Mouse (Mus musculus) megakaryocyte, embryonic 14.5 days (primary cell): ENCODE measurements around the gene Rapgef4. TPM values are rescaled to one million over a fixed set of nuclear protein-coding genes. Genes with fewer than 3 reads are reported as not detected.

Source experiments
- H3K27me3 ChIP-seq: replicated peaks from 2 replicates; pipeline ENCODE3; 2012; ENCODE audit warnings: inconsistent platforms
- H3K36me3 ChIP-seq: replicated peaks from 2 replicates; pipeline ENCODE3; 2012; ENCODE audit warnings: low read length, inconsistent platforms, mixed read lengths
- H3K4me1 ChIP-seq: 2 replicates; pipeline ENCODE4 v1.6.1; 2012; ENCODE audit warnings: inconsistent platforms
- H3K4me3 ChIP-seq: replicated peaks from 2 replicates; pipeline ENCODE3; 2012; ENCODE audit warnings: moderate library complexity, mild to moderate bottlenecking, inconsistent platforms
- H3K9me3 ChIP-seq: 2 replicates; pipeline ENCODE4 v1.6.1; 2012; ENCODE audit warnings: inconsistent platforms
- FLI1 ChIP-seq: IDR thresholded peaks from 2 replicates; pipeline ENCODE4 v1.6.1; 2012; ENCODE audit warnings: low read length, inconsistent platforms, mixed read lengths
- GATA1 ChIP-seq: IDR thresholded peaks from 3 replicates; pipeline ENCODE4 v1.6.1; 2012; ENCODE audit warnings: mixed read lengths, low read length, inconsistent platforms, borderline replicate concordance
- polyA plus RNA-seq: library from polyadenylated mRNA; stranded (reverse); fragments of >175 nt; gene quantifications from 2 replicates; pipeline ENCODE4 v1.2.3, GENCODE M21; 2012; ENCODE audit warnings: low replicate concordance; ENCODE audit not compliant: insufficient read depth

The Rapgef4 gene
- polyA plus RNA-seq, 1 experiment: not detected

DNA sequence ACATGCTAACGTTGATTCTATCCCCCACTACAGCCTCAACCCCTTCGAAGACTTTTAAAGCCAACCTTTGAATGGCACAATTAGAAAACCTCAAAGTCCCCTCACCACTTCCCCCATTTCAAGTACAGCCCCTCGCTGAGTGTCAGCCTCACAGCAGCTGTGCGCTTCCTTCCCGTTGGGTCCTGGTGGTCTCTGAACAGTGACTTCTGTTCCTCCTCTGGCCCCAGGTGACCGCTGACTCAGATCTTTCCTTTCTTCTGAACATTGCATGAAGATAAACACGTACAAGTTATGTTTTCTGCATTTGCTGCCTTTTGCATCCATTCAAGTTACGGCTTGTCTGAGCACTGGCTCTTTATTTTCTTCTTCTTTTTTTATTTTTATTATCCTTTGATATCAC, 98.1 kb downstream of the Rapgef4 start:
- Histone ChIP-seq H3K9me3 (no peaks in the 10 kb centered on the region), H3K4me1 (peaks cover 15% of the 10 kb centered on the region), H3K27me3 (peaks cover 12% of the 10 kb centered on the region), H3K36me3 (no peaks in the 10 kb centered on the region), H3K4me3 (no peak overlapping the region)
- no peak for TF ChIP-seq FLI1
- TF ChIP-seq GATA1: no peak

DNA sequence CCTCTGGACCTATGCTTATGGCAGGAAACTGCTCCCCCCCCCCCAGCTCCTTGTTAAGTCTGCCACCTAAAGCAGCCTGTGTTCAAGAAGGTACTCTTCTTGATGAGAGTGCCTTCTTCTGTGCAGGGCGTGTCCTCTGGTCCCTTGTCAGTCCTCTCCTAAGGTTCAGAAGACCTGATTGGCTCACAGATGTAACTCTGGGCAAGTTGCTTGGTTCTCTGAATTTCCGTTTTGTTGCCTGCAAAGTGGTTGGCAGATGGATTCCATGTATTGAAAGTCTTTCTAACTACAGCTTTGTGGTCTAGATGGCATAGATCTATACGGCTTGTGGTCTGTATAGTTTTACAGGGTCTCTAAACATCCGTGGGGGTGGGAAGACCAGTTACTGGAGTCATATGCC, 101.8 kb downstream of the Rapgef4 start:
- Histone ChIP-seq H3K36me3 (no peaks in the 10 kb centered on the region), H3K4me1 (peaks cover 19% of the 10 kb centered on the region), H3K9me3 (no peaks in the 10 kb centered on the region), H3K4me3 (no peak overlapping the region), H3K27me3 (peaks cover 10% of the 10 kb centered on the region)
- TF ChIP-seq FLI1 (no peak), GATA1 (no peak)

GRCm38 (mm10) chr2:72088886-72089285, 107.8 kb downstream of the Rapgef4 start:
- no peak for TF ChIP-seq GATA1
- no peak for TF ChIP-seq FLI1
- peaks cover 5% of the 10 kb centered on the region for H3K27me3 ChIP-seq
- H3K4me3 ChIP-seq: no peak overlapping the region
- H3K36me3 ChIP-seq: no peaks in the 10 kb centered on the region
- peaks cover 2% of the 10 kb centered on the region; the same call in 1 of the 2 replicates for H3K9me3 ChIP-seq
- peaks cover 8% of the 10 kb centered on the region for H3K4me1 ChIP-seq

DNA sequence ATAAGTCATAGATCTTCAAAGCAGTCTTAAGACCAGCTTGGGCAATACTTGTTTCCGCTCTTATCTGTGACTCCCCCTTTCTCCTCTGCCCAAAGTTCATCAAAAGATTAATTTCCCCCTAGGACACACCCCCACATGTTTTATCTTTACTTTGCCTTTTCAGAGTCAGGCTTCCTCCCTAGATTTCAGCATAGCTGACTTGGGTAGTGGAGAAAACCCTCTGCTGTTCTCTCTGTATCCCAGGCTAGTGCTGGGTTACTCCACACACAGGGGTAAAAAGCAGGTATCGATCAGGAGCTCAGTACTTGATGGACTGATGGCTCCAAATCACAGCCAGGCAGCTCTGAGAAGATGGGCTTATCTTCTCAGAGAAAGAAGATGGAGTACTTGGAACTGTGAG, 109.0 kb downstream of the Rapgef4 start:
- no peak for TF ChIP-seq GATA1
- TF ChIP-seq FLI1: no peak
- no peak overlapping the region for H3K4me3 ChIP-seq
- peaks cover 2% of the 10 kb centered on the region; the same call in 1 of the 2 replicates for H3K9me3 ChIP-seq
- peaks cover 6% of the 10 kb centered on the region; the same call in 1 of the 2 replicates for H3K4me1 ChIP-seq
- no peaks in the 10 kb centered on the region for H3K36me3 ChIP-seq
- H3K27me3 ChIP-seq: peaks cover 13% of the 10 kb centered on the region

GRCm38 (mm10) chr2:72092046-72092445, 111.0 kb downstream of the Rapgef4 start:
- Histone ChIP-seq H3K27me3 (peaks cover 14% of the 10 kb centered on the region), H3K36me3 (no peaks in the 10 kb centered on the region), H3K9me3 (peaks cover 2% of the 10 kb centered on the region; the same call in 1 of the 2 replicates), H3K4me1 (peaks cover 4% of the 10 kb centered on the region; the same call in 1 of the 2 replicates), H3K4me3 (no peak overlapping the region)
- TF ChIP-seq GATA1: no peak
- TF ChIP-seq FLI1: no peak

DNA sequence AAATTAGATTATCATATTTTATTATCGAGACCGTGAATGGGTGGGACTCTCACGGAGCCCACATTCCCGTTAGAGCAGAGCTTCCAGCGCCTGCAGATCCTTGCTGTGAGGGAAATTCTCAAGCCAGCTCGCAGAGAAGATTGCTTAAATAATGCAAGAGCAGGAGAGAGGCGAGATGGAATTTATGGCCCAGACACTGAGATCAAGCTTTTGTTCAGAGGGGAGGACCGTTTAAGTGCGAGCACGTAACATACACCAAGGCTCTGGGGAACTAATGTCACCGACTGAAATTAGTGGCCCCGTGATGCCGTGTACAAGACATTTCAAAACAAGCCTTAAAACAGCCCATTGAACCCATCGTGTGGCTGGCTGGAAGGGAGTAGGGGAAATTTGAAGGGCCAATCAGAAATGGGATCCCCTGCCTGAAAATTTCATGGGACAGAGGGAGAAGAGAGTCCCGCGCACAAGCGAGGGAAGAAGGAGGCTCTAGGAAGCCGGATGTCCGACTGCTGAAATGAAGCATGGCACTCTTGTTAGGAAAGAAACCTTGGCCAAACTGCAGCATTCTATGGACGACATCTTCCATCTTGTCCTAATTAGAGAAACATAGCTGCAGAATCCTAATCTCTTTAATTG, 112.5 kb downstream of the Rapgef4 start:
- Histone ChIP-seq H3K4me3 (no peak overlapping the region), H3K36me3 (no peaks in the 10 kb centered on the region), H3K9me3 (no peaks in the 10 kb centered on the region), H3K4me1 (no peaks in the 10 kb centered on the region), H3K27me3 (peaks cover 17% of the 10 kb centered on the region)
- TF ChIP-seq GATA1 (no peak), FLI1 (no peak)

DNA sequence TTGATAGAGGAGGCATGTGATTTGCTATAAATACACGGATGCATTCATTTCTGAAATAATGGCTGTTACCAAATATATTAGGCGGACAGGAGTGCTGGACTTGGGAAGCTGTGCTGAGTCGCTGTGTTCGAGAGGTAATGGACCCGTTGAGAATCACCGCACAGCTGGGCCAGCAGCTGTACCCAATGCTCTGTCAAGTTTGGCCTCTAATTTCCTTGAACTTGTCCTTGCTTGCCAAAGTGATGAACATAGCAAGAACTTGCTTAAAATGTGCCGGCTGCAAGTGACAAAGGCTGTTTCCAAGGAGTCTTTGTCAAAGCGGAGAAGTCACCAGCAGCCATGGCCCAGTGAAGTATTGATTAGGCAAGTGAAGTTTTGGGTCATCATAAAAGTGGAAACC, 113.0 kb downstream of the Rapgef4 start:
- peaks cover 18% of the 10 kb centered on the region for H3K27me3 ChIP-seq
- no peaks in the 10 kb centered on the region for H3K4me1 ChIP-seq
- no peak for TF ChIP-seq GATA1
- TF ChIP-seq FLI1: no peak
- no peaks in the 10 kb centered on the region for H3K9me3 ChIP-seq
- no peaks in the 10 kb centered on the region for H3K36me3 ChIP-seq
- H3K4me3 ChIP-seq: no peak overlapping the region

DNA sequence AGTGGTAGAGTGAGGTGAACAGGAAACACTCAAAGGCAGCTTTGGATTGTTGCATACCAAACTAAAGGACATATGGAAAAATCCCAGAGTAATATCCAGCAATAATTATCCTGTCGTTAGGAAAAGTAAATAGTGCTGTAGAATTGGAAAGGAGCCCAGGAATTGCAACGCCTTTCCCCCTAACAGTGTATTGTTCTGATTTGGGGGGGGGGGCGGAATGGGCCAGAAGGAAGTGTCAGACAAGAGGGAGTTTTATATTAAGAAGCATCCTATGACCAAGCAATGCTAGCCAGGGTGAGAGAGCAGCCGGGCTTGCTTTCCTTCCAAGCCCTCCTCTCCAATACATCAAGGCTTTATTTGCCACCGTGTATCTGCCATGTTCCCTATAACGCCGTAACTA, 113.4 kb downstream of the Rapgef4 start:
- Histone ChIP-seq H3K4me1 (no peaks in the 10 kb centered on the region), H3K4me3 (no peak overlapping the region), H3K9me3 (no peaks in the 10 kb centered on the region), H3K27me3 (peaks cover 18% of the 10 kb centered on the region), H3K36me3 (no peaks in the 10 kb centered on the region)
- TF ChIP-seq GATA1 (no peak), FLI1 (no peak)

- Histone ChIP-seq H3K27me3 (peaks cover 18% of the 10 kb centered on the region), H3K4me3 (no peak overlapping the region), H3K4me1 (no peaks in the 10 kb centered on the region), H3K36me3 (no peaks in the 10 kb centered on the region), H3K9me3 (no peaks in the 10 kb centered on the region)
- TF ChIP-seq GATA1 (no peak), FLI1 (no peak)
Observed at GRCm38 (mm10) chr2:72095002-72095401, 114.0 kb downstream of the Rapgef4 start.

DNA sequence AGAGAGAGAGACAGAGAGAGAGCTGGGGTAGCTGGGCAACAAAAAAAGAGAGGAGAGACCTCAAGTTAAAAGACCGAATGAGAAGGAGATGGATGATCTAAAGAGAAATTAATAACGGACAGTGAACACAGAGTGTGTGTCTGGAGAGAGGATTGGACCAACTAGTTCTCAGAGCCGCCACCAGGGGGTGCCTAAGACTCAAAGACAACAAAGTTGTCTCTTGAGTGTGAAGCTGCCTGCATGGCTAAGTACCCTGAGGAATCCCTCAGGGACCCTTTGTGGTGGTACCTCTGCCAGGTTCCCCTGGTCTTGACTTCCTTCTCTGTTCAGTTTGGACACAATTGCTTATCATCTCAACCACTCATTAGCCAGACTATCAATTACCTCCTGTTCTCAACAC, 115.3 kb downstream of the Rapgef4 start:
- Histone ChIP-seq H3K27me3 (peaks cover 26% of the 10 kb centered on the region), H3K4me1 (no peaks in the 10 kb centered on the region), H3K9me3 (no peaks in the 10 kb centered on the region), H3K4me3 (no peak overlapping the region), H3K36me3 (no peaks in the 10 kb centered on the region)
- TF ChIP-seq GATA1 (no peak), FLI1 (no peak)

GRCm38 (mm10) chr2:72098366-72098765, 117.3 kb downstream of the Rapgef4 start:
- TF ChIP-seq FLI1 (no peak), GATA1 (no peak)
- no peaks in the 10 kb centered on the region for H3K36me3 ChIP-seq
- no peaks in the 10 kb centered on the region for H3K9me3 ChIP-seq
- no peak overlapping the region for H3K4me3 ChIP-seq
- peaks cover 15% of the 10 kb centered on the region for H3K4me1 ChIP-seq
- peaks cover 36% of the 10 kb centered on the region for H3K27me3 ChIP-seq
